Mouse (Mus musculus) heart, embryonic 10.5 days (tissue): Measurements from ENCODE around the gene Cars. TPM values are rescaled to one million over a fixed set of nuclear protein-coding genes. Genes with fewer than 3 reads are reported as not detected.

Source experiments
- DNase-seq: peaks from one replicate; pipeline ENCODE4 v3.0.0-alpha.2; 2017; ENCODE audit warnings: low spot score
- H3K27ac ChIP-seq: fragments of 300-500 bp; sonication (generic); 2 replicates; pipeline ENCODE4 v1.5.1; 2016; ENCODE audit warnings: mild to moderate bottlenecking
- H3K27me3 ChIP-seq: fragments of 300-500 bp; sonication (generic); 2 replicates; pipeline ENCODE4 v1.6.1; 2016; ENCODE audit warnings: mild to moderate bottlenecking; ENCODE audit not compliant: poor library complexity, insufficient read depth, severe bottlenecking
- H3K36me3 ChIP-seq: fragments of 300-500 bp; sonication (generic); 2 replicates; pipeline ENCODE4 v1.6.1; 2016; ENCODE audit warnings: mild to moderate bottlenecking, moderate library complexity
- H3K4me1 ChIP-seq: fragments of 300-500 bp; sonication (generic); 2 replicates; pipeline ENCODE4 v1.6.1; 2016; ENCODE audit warnings: mild to moderate bottlenecking
- H3K4me3 ChIP-seq: fragments of 300-500 bp; sonication (generic); 2 replicates; pipeline ENCODE4 v1.5.1; 2016; ENCODE audit warnings: mild to moderate bottlenecking, moderate library complexity
- H3K9me3 ChIP-seq: fragments of 300-500 bp; sonication (generic); 2 replicates; pipeline ENCODE4 v1.6.1; 2016; ENCODE audit warnings: mild to moderate bottlenecking, moderate library complexity
- WGBS: fragments of 180-500 bp; shearing (Covaris S2); methylation state at CpG from one replicate; pipeline ENCODE4 v1.1.7; 2016; 5-methylcytosine and 5-hydroxymethylcytosine counted together
- microRNA-seq: library from miRNA; unstranded; fragments of <30 nt; microRNA quantifications from one replicate; pipeline ENCODE4, GENCODE M21; 2017
- polyA plus RNA-seq: library from polyadenylated mRNA; unstranded; fragments of >200 nt; fragmentation: Nextera tagmentation; extraction: Ambion mirVana; gene quantifications from 2 replicates; pipeline ENCODE4 v1.2.1, GENCODE M21; 2016

Gene Cars
- polyA plus RNA-seq, 1 experiment from 2014 or later, result 58.0 TPM

- H3K27ac ChIP-seq, result no peak overlapping the region
- H3K4me3 ChIP-seq, result no peak overlapping the region
- H3K9me3 ChIP-seq, result no peaks in the 10 kb centered on the region
- WGBS, result 90% methylated on average over 3 of the region's 3 CpGs
- H3K27me3 ChIP-seq, result no peaks in the 10 kb centered on the region
- H3K36me3 ChIP-seq, result peaks cover 85% of the 10 kb centered on the region
- DNase-seq, result no peak
- H3K4me1 ChIP-seq, result no peaks in the 10 kb centered on the region
Observed at GRCm38 (mm10) chr7:143536251-143536650, 63.6 kb downstream of the Cars start.

GRCm38 (mm10) chr7:143533284-143533683, 66.6 kb downstream of the Cars start:
- peaks cover 99% of the 10 kb centered on the region for H3K36me3 ChIP-seq
- WGBS, result 66% methylated on average over 2 of the region's 2 CpGs
- no peaks in the 10 kb centered on the region for H3K9me3 ChIP-seq
- H3K4me3 ChIP-seq, result no peak overlapping the region
- no peak for DNase-seq
- no peaks in the 10 kb centered on the region for H3K27me3 ChIP-seq
- H3K4me1 ChIP-seq, result no peaks in the 10 kb centered on the region
- H3K27ac ChIP-seq, result no peak overlapping the region

- WGBS, result 87% methylated on average over 1 of the region's 1 CpGs
- no peak overlapping the region for H3K4me3 ChIP-seq
- peaks cover 99% of the 10 kb centered on the region for H3K36me3 ChIP-seq
- DNase-seq, result no peak
- no peak overlapping the region for H3K27ac ChIP-seq
- no peaks in the 10 kb centered on the region for H3K9me3 ChIP-seq
- H3K4me1 ChIP-seq, result no peaks in the 10 kb centered on the region
- no peaks in the 10 kb centered on the region for H3K27me3 ChIP-seq
Observed at GRCm38 (mm10) chr7:143532410-143532809, 67.5 kb downstream of the Cars start.

- no peak overlapping the region for H3K4me3 ChIP-seq
- 80% methylated on average over 4 of the region's 4 CpGs for WGBS
- peaks cover 97% of the 10 kb centered on the region for H3K36me3 ChIP-seq
- no peaks in the 10 kb centered on the region for H3K4me1 ChIP-seq
- H3K27me3 ChIP-seq, result no peaks in the 10 kb centered on the region
- no peak overlapping the region for H3K27ac ChIP-seq
- DNase-seq, result no peak
- no peaks in the 10 kb centered on the region for H3K9me3 ChIP-seq
Observed at GRCm38 (mm10) chr7:143519333-143519732, 80.6 kb downstream of the Cars start.

GRCm38 (mm10) chr7:143514416-143514768, 85.5 kb downstream of the Cars start:
- Histone ChIP-seq H3K27ac (no peak overlapping the region), H3K27me3 (no peaks in the 10 kb centered on the region), H3K4me1 (peaks cover 8% of the 10 kb centered on the region; the same call in 1 of the 2 replicates), H3K4me3 (no peak overlapping the region), H3K36me3 (peaks cover 74% of the 10 kb centered on the region), H3K9me3 (no peaks in the 10 kb centered on the region)
- WGBS, result 96% methylated on average over 4 of the region's 4 CpGs
- no peak for DNase-seq

GRCm38 (mm10) chr7:143513763-143514415, 86.0 kb downstream of the Cars start:
- H3K27ac ChIP-seq, result no peak overlapping the region
- DNase-seq, result no peak
- H3K36me3 ChIP-seq, result peaks cover 69% of the 10 kb centered on the region
- no peak overlapping the region for H3K4me3 ChIP-seq
- no peaks in the 10 kb centered on the region for H3K9me3 ChIP-seq
- WGBS, result 88% methylated on average over 10 of the region's 10 CpGs
- no peaks in the 10 kb centered on the region for H3K27me3 ChIP-seq
- H3K4me1 ChIP-seq, result peaks cover 9% of the 10 kb centered on the region; the same call in 1 of the 2 replicates

GRCm38 (mm10) chr7:143511335-143511712, 88.6 kb downstream of the Cars start:
- peaks cover 9% of the 10 kb centered on the region; the same call in 1 of the 2 replicates for H3K4me1 ChIP-seq
- no peaks in the 10 kb centered on the region for H3K27me3 ChIP-seq
- no peaks in the 10 kb centered on the region for H3K9me3 ChIP-seq
- H3K36me3 ChIP-seq, result peaks cover 43% of the 10 kb centered on the region
- no peak for DNase-seq
- H3K4me3 ChIP-seq, result no peak overlapping the region
- H3K27ac ChIP-seq, result no peak overlapping the region

- H3K4me3 ChIP-seq, result no peak overlapping the region
- no peak overlapping the region for H3K27ac ChIP-seq
- H3K36me3 ChIP-seq, result peaks cover 38% of the 10 kb centered on the region
- no peak for DNase-seq
- 87% methylated on average over 3 of the region's 3 CpGs for WGBS
- H3K9me3 ChIP-seq, result no peaks in the 10 kb centered on the region
- H3K4me1 ChIP-seq, result peaks cover 9% of the 10 kb centered on the region; the same call in 1 of the 2 replicates
- H3K27me3 ChIP-seq, result no peaks in the 10 kb centered on the region
Observed at GRCm38 (mm10) chr7:143510593-143511334, 89.1 kb downstream of the Cars start.

- peaks cover 8% of the 10 kb centered on the region for H3K27me3 ChIP-seq
- DNase-seq, result no peak
- H3K36me3 ChIP-seq, result peaks cover 26% of the 10 kb centered on the region
- H3K9me3 ChIP-seq, result no peaks in the 10 kb centered on the region
- H3K4me3 ChIP-seq, result no peak overlapping the region
- WGBS, result 68% methylated on average over 1 of the region's 1 CpGs
- peaks cover 9% of the 10 kb centered on the region; the same call in 1 of the 2 replicates for H3K4me1 ChIP-seq
- H3K27ac ChIP-seq, result 0 out of 2 replicates have a peak overlapping the region, but pooled peaks have one; percentile 16
Observed at GRCm38 (mm10) chr7:143509566-143509965, 90.3 kb downstream of the Cars start.

Small RNA genes lying within 50 kb of the gene (microRNA-seq; reads per million reads assigned to microRNA genes)
- 1.0 reads per million for gene Mir7064

Other genes with a start within 250 kb of the Cars start
- gene Cdkn1c, start 139.0 kb downstream of the Cars start, polyA plus RNA-seq, result 1,495 and 1,694 TPM in 2 replicates
- gene Slc22a18, start 126.4 kb downstream of the Cars start, polyA plus RNA-seq, result 0.54 and 1.3 TPM in 2 replicates
- 2.9 and 9.8 TPM in 2 replicates for gene Phlda2, start 96.9 kb downstream of the Cars start, polyA plus RNA-seq
- gene Nap1l4, start 51.0 kb downstream of the Cars start, polyA plus RNA-seq, result 291 and 318 TPM in 2 replicates
- gene Tnfrsf26, start 28.6 kb upstream of the Cars start, polyA plus RNA-seq, result 0.49 and 0.73 TPM in 2 replicates
- gene Tnfrsf22, start 49.6 kb upstream of the Cars start, polyA plus RNA-seq, result 2.6 and 2.9 TPM in 2 replicates
- 1.2 TPM in 2 replicates for gene Tnfrsf23, start 85.8 kb upstream of the Cars start, polyA plus RNA-seq
- gene Osbpl5, start 156.9 kb upstream of the Cars start, polyA plus RNA-seq, result 19.0 and 29.2 TPM in 2 replicates
- gene Mrgprg, start 166.9 kb upstream of the Cars start, polyA plus RNA-seq, result 0.15 TPM in 1 of 2 replicates, not detected in the other
- 1.9 and 2.2 TPM in 2 replicates for gene Mrgpre, start 184.4 kb upstream of the Cars start, polyA plus RNA-seq
- gene Nadsyn1, start 222.8 kb upstream of the Cars start, polyA plus RNA-seq, result 8.2 and 9.0 TPM in 2 replicates
- gene Dhcr7, start 223.1 kb upstream of the Cars start, polyA plus RNA-seq, result 44.3 and 47.7 TPM in 2 replicates